Mouse (Mus musculus): ENCODE measurements around the gene E2f1.

- no peak for TF ChIP-seq CTCF (IDR thresholded peaks at IDR 0.05; ENCODE audit: low read depth)
- TF ChIP-seq EP300 (optimal IDR thresholded peaks at IDR 0.05) = no peak
Measured at GRCm38 (mm10) chr2:154577744-154578067, 8.0 kb upstream of the E2f1 start.

Measured in stomach, postnatal 0 days (tissue).